Mouse (Mus musculus): ENCODE measurements around the gene March9. TPM values are rescaled to one million over a fixed set of nuclear protein-coding genes. Genes with fewer than 3 reads are reported as not detected.
A peak's percentile ranks its signal among the peaks of the same experiment; 100 is the strongest.

The March9 gene
- polyA plus RNA-seq, 1 experiment = 5.4 TPM

- H3K4me1 ChIP-seq (ENCODE audit: control insufficient read depth, insufficient read depth, low read length) = peaks cover 3% of the 10 kb centered on the region; the same call in 1 of the 2 replicates
- H3K4me3 ChIP-seq (replicated peaks; ENCODE audit: extremely low read depth, low read depth, low read length) = no peak overlapping the region
- DNase-seq = peak; percentile 36
- TF ChIP-seq CTCF (IDR thresholded peaks at IDR 0.05; ENCODE audit: insufficient read depth, low read length) = no peak
- no peak for TF ChIP-seq POLR2A (IDR thresholded peaks at IDR 0.05; ENCODE audit: borderline replicate concordance, extremely low read depth, low read depth, low read length)
- WGBS = 21% methylated on average over 7 of the region's 7 CpGs
Measured at GRCm38 (mm10) chr10:127094382-127094802, 34.4 kb upstream of the March9 start.

GRCm38 (mm10) chr10:127092742-127093141 lies 32.8 kb upstream of the March9 start:
- H3K4me1 ChIP-seq (ENCODE audit: control insufficient read depth, insufficient read depth, low read length) = peaks cover 3% of the 10 kb centered on the region; the same call in 1 of the 2 replicates
- 39% methylated on average over 4 of the region's 4 CpGs for WGBS
- DNase-seq = no peak
- no peak for TF ChIP-seq CTCF (IDR thresholded peaks at IDR 0.05; ENCODE audit: insufficient read depth, low read length)
- TF ChIP-seq POLR2A (IDR thresholded peaks at IDR 0.05; ENCODE audit: borderline replicate concordance, extremely low read depth, low read depth, low read length) = no peak
- H3K4me3 ChIP-seq (replicated peaks; ENCODE audit: extremely low read depth, low read depth, low read length) = no peak overlapping the region

DNA sequence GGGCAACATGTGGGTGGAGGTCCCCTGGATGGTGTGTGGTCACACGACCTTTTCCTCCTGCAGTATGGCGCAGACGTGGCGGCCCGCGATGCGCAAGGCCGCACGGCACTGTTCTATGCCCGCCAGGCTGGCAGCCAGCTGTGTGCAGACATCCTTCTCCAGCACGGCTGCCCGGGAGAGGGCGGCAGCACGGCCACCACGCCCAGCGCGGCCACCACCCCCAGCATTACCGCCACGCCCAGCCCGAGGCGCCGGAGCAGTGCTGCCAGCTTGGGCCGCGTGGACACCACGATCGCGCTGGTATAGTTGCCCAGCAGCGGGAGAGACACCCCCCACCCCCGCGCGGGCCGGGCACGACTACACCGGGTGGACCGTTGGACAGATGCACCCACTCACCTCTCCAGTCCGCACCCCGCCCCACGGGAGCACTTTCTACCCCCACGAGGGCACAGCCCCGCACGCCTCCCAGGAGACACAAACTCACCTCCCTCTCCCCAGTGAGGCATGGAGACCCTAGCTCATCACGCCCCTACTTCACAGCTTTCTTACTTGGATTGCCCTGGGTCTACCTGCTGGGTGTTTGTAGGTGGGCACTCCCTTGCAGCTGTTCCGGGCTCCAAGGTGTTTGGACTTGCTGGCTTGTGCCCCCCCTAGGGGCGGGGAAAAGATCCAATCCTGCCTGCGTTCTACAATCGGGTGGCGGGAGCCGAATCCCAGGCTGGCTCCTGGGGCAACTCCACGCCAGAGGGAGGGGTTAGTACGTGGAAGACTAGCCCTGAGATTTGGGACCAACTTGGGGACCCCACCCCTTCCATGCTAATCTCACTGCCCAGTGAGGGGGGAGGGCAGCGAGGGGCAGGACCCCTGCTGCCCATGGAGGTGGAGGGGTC lies 31.8 kb upstream of the March9 start:
- peak; percentile 24 for DNase-seq
- 16% methylated on average over 51 of the region's 51 CpGs for WGBS
- Histone ChIP-seq H3K4me1 (ENCODE audit: control insufficient read depth, insufficient read depth, low read length) (peaks cover 3% of the 10 kb centered on the region; the same call in 1 of the 2 replicates), H3K4me3 (replicated peaks; ENCODE audit: extremely low read depth, low read depth, low read length) (no peak overlapping the region)
- TF ChIP-seq CTCF (IDR thresholded peaks at IDR 0.05; ENCODE audit: insufficient read depth, low read length) (no peak), POLR2A (IDR thresholded peaks at IDR 0.05; ENCODE audit: borderline replicate concordance, extremely low read depth, low read depth, low read length) (no peak)

DNA sequence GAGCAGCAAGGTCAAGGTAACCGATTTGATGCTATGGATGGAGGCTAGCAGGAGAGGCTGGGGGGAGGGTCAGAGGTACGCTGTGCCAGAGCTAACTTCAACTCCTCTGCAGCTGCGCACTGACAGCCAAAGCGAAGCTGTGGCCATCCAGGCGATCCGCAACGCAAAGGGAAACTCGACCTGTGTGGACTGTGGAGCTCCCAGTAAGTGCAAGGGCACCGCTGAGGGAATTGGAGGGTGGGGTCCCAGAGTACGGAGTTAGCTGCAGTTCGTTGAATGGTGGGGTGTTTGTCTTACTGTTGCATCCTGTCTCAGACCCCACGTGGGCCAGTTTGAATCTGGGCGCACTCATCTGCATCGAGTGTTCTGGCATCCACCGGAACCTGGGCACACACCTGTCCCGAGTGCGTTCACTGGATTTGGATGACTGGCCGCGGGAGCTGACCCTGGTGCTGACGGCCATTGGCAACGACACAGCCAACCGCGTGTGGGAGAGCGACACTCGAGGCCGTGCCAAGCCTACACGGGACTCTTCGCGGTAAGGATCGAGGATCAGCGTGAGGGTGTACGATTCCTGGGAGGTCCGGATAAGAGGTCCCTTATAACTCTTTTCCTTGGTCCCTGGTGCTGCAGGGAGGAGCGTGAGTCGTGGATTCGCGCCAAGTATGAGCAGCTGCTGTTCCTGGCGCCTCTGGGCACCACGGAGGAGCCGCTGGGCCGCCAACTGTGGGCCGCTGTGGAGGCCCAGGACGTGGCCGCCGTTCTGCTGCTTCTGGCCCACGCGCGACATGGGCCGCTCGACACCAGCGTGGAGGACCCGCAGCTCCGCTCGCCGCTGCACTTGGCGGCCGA lies 30.8 kb upstream of the March9 start:
- H3K4me1 ChIP-seq (ENCODE audit: control insufficient read depth, insufficient read depth, low read length) = peaks cover 3% of the 10 kb centered on the region; the same call in 1 of the 2 replicates
- WGBS = 19% methylated on average over 57 of the region's 57 CpGs
- H3K4me3 ChIP-seq (replicated peaks; ENCODE audit: extremely low read depth, low read depth, low read length) = no peak overlapping the region
- no peak for TF ChIP-seq CTCF (IDR thresholded peaks at IDR 0.05; ENCODE audit: insufficient read depth, low read length)
- TF ChIP-seq POLR2A (IDR thresholded peaks at IDR 0.05; ENCODE audit: borderline replicate concordance, extremely low read depth, low read depth, low read length) = no peak
- peak; percentile 61 for DNase-seq

GRCm38 (mm10) chr10:127085633-127086032 lies 25.6 kb upstream of the March9 start:
- Histone ChIP-seq H3K4me3 (replicated peaks; ENCODE audit: extremely low read depth, low read depth, low read length) (no peak overlapping the region), H3K4me1 (ENCODE audit: control insufficient read depth, insufficient read depth, low read length) (no peaks in the 10 kb centered on the region)
- no peak for TF ChIP-seq CTCF (IDR thresholded peaks at IDR 0.05; ENCODE audit: insufficient read depth, low read length)
- TF ChIP-seq POLR2A (IDR thresholded peaks at IDR 0.05; ENCODE audit: borderline replicate concordance, extremely low read depth, low read depth, low read length) = no peak
- 66% methylated on average over 6 of the region's 6 CpGs for WGBS
- no peak for DNase-seq

GRCm38 (mm10) chr10:127085052-127085451 lies 25.1 kb upstream of the March9 start:
- no peak overlapping the region for H3K4me3 ChIP-seq (replicated peaks; ENCODE audit: extremely low read depth, low read depth, low read length)
- no peak for TF ChIP-seq POLR2A (IDR thresholded peaks at IDR 0.05; ENCODE audit: borderline replicate concordance, extremely low read depth, low read depth, low read length)
- TF ChIP-seq CTCF (IDR thresholded peaks at IDR 0.05; ENCODE audit: insufficient read depth, low read length) = no peak
- 77% methylated on average over 9 of the region's 9 CpGs for WGBS
- DNase-seq = no peak
- H3K4me1 ChIP-seq (ENCODE audit: control insufficient read depth, insufficient read depth, low read length) = no peaks in the 10 kb centered on the region

DNA sequence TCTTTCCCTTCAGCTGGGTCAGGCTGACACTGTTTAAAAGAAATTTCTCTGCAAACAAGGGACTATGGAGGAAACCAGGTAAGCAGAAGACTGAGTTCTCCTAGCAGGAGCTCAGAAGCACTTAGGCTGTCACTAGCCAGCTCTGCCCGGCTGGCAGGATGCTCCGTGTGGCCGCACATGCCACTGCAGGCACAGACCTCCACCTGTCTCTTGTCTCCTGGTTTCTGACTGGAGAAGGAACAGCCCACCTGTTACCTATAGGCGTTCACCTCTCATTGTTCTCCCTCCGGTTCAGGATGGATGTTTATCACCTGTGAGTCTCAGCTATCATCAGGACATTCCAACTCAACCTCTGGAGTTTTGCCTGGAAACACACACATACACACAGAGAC lies 23.9 kb upstream of the March9 start:
- DNase-seq = no peak
- 38% methylated on average over 5 of the region's 5 CpGs for WGBS
- TF ChIP-seq POLR2A (IDR thresholded peaks at IDR 0.05; ENCODE audit: borderline replicate concordance, extremely low read depth, low read depth, low read length) (no peak), CTCF (IDR thresholded peaks at IDR 0.05; ENCODE audit: insufficient read depth, low read length) (no peak)
- H3K4me3 ChIP-seq (replicated peaks; ENCODE audit: extremely low read depth, low read depth, low read length) = no peak overlapping the region
- H3K4me1 ChIP-seq (ENCODE audit: control insufficient read depth, insufficient read depth, low read length) = peaks cover 2% of the 10 kb centered on the region

DNA sequence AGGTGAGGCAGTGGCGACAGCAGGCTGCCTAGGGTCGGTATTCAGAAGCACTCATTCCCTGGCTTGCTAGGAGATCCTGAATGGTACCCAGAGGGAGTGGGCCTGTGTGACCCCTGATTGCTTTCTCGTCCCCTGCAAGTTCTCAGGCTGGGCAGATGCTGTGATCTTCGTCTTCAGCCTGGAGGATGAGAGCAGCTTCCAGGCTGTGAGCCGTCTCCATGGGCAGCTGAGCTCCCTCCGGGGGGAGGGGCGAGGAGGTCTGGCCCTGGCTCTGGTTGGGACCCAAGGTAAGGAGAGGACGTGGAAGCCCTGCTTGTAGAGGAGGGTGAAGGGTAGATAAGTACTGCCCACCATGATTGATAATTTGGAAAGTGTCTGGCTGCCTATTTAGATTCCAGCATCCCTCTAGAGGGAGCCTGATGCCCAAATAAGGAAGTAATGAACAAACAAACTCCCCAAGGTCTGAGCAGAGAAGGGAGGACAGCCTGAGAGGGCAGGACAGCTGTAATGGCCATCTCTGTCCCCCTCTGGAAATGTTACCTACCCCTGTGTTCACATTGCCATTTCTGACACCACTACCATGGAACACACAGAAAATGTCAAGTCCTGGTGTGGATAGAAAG lies 23.4 kb upstream of the March9 start:
- peaks cover 3% of the 10 kb centered on the region for H3K4me1 ChIP-seq (ENCODE audit: control insufficient read depth, insufficient read depth, low read length)
- DNase-seq = no peak
- no peak for TF ChIP-seq CTCF (IDR thresholded peaks at IDR 0.05; ENCODE audit: insufficient read depth, low read length)
- TF ChIP-seq POLR2A (IDR thresholded peaks at IDR 0.05; ENCODE audit: borderline replicate concordance, extremely low read depth, low read depth, low read length) = no peak
- no peak overlapping the region for H3K4me3 ChIP-seq (replicated peaks; ENCODE audit: extremely low read depth, low read depth, low read length)
- WGBS = 48% methylated on average over 8 of the region's 8 CpGs

DNA sequence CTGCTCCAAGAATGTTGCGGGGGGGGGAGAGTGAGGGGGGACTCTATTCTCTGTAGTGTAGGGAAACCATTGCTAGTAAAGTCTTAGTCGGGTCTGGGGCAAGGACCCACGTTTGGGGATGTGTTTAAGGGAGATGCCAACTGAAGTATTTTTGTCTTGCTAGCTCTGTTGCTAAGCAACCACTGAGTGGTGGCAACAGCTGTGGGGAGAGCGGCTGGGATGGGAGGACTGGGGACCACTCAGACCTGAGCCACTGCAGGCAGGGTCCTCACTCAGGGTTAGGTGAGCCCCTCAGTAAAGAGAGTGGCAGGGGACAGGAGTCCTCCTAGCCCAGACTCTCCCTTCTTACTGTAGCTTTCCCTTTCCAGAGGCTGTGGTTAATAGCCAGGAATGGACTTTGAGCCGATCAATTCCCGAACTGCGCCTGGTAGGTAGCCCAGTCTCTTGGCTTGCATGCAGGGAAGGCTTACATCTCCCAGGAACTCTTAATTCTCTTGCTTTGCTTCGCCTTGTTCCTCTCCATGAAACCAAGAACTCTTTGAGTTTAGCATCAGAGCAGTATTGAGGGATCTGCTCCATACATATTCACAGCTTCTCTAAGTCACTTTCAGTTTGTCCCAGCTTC lies 22.1 kb upstream of the March9 start:
- DNase-seq = no peak
- no peak overlapping the region for H3K4me3 ChIP-seq (replicated peaks; ENCODE audit: extremely low read depth, low read depth, low read length)
- H3K4me1 ChIP-seq (ENCODE audit: control insufficient read depth, insufficient read depth, low read length) = peaks cover 3% of the 10 kb centered on the region
- TF ChIP-seq POLR2A (IDR thresholded peaks at IDR 0.05; ENCODE audit: borderline replicate concordance, extremely low read depth, low read depth, low read length) (no peak), CTCF (IDR thresholded peaks at IDR 0.05; ENCODE audit: insufficient read depth, low read length) (no peak)
- WGBS = 38% methylated on average over 8 of the region's 8 CpGs
